Mouse (Mus musculus) liver, postnatal 0 days (tissue): ENCODE results near the gene N4bp2. TPM values are rescaled to one million over a fixed set of nuclear protein-coding genes. Genes with fewer than 3 reads are reported as not detected.

Experiments used
- ATAC-seq: fragments of 200-750 bp; cut with Nextera tagmentation; 2 replicates; pipeline ENCODE4 v1.8.0; 2017; ENCODE audit warnings: mild to moderate bottlenecking, moderate library complexity
- DNase-seq: peaks from one replicate; pipeline ENCODE4 v3.0.0-alpha.2; 2016
- H3K27ac ChIP-seq: fragments of 300-500 bp; sonication (generic); 2 replicates; pipeline ENCODE4 v1.5.1; 2014; ENCODE audit warnings: antibody characterized with exemption, moderate library complexity, mild to moderate bottlenecking, low read depth
- H3K27me3 ChIP-seq: fragments of 300-500 bp; sonication (generic); 2 replicates; pipeline ENCODE4 v1.6.1; 2014; ENCODE audit warnings: low read length, control low read depth, mixed read lengths; ENCODE audit not compliant: insufficient read depth
- H3K36me3 ChIP-seq: fragments of 300-500 bp; sonication (generic); replicated peaks from 2 replicates; pipeline ENCODE4 v1.6.1; 2014; ENCODE audit warnings: mild to moderate bottlenecking, control low read depth, low read length, moderate library complexity, mixed read lengths; ENCODE audit not compliant: insufficient read depth
- H3K4me1 ChIP-seq: fragments of 300-500 bp; sonication (generic); 2 replicates; pipeline ENCODE4 v1.6.1; 2014; ENCODE audit warnings: antibody characterized with exemption, mild to moderate bottlenecking, control low read depth; ENCODE audit not compliant: insufficient read depth
- H3K4me2 ChIP-seq: fragments of 300-500 bp; sonication (generic); 2 replicates; pipeline ENCODE4 v1.6.1; 2014; ENCODE audit warnings: low read depth, mild to moderate bottlenecking, low read length, moderate library complexity, mixed read lengths
- H3K4me3 ChIP-seq: fragments of 300-500 bp; sonication (generic); 2 replicates; pipeline ENCODE4 v1.5.1; 2014; ENCODE audit warnings: low read depth, low read length
- H3K9ac ChIP-seq: fragments of 300-500 bp; sonication (generic); replicated peaks from 2 replicates; pipeline ENCODE4 v1.6.1; 2014; ENCODE audit warnings: mild to moderate bottlenecking, moderate library complexity
- H3K9me3 ChIP-seq: fragments of 300-500 bp; sonication (generic); 2 replicates; pipeline ENCODE4 v1.6.1; 2016; ENCODE audit warnings: mild to moderate bottlenecking, control low read depth, low read length, mixed read lengths
- CTCF ChIP-seq: sonication (generic); IDR thresholded peaks from 2 replicates; pipeline ENCODE4 v1.5.1; 2016; ENCODE audit warnings: antibody characterized with exemption, low read depth
- EP300 ChIP-seq: IDR thresholded peaks from 2 replicates; pipeline ENCODE4 v1.6.1; 2016; ENCODE audit warnings: antibody characterized with exemption, low read depth, mild to moderate bottlenecking
- WGBS: fragments of 180-500 bp; shearing (Covaris S2); extraction: QIAGEN DNeasy Blood & Tissue Kit; methylation state at CpG from one replicate; pipeline ENCODE4 v1.1.7; 2014; ENCODE audit not compliant: insufficient replicate concordance; 5-methylcytosine and 5-hydroxymethylcytosine counted together
- polyA plus RNA-seq: library from polyadenylated mRNA; unstranded; fragments of >200 nt; fragmentation: Nextera tagmentation; extraction: Ambion mirVana; gene quantifications from 2 replicates; pipeline ENCODE4 v1.2.1, GENCODE M21; 2015

N4bp2 gene
- polyA plus RNA-seq, 1 experiment from 2014 or later, result 5.1 TPM

DNA sequence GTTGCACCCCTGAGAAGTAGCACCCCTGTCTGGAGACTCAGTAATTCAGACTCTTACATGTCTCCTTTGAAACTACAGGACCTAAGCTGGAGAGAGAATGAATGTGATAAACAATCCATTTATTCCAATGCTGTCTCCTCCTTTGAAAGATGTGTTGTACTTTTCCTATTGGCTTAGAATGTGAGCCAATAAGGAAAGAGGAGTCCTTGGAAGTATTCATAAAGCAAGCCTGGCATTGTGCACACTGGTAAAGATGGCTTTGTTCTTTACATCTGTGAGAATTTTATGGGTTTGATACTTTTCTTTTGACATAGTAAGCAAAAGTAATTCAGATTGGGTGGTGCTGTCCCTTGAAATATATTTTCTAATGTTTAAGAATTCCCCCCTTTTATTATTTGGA lies 1.4 kb upstream of the N4bp2 start:
- Histone ChIP-seq H3K4me2 (no peak overlapping the region), H3K9me3 (no peaks in the 10 kb centered on the region), H3K9ac (no peak overlapping the region), H3K27ac (no peak overlapping the region), H3K4me1 (peaks cover 11% of the 10 kb centered on the region), H3K4me3 (no peak overlapping the region), H3K36me3 (no peaks in the 10 kb centered on the region), H3K27me3 (no peaks in the 10 kb centered on the region)
- no peak for DNase-seq
- no peak for TF ChIP-seq EP300
- TF ChIP-seq CTCF, result no peak
- no peak for ATAC-seq

DNA sequence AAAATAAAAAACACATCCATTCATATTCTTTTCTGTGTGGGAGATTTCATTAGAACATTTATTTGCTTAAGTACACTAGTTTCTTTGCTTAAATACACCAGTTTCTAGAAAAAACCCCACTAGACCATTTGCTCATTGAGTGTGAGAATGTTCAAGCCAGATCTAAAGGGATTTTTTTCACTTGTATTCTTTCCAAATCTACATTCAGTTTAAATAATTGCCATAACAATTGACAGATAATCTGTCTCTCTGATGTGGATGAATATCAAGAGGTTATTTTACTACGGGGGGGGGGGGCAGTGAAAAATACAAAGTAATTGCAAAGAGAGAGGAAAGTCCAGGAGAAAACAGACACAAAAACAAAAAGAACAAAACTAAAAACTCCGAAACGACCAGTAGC lies 635 bp upstream of the N4bp2 start:
- Histone ChIP-seq H3K4me1 (peaks cover 11% of the 10 kb centered on the region), H3K4me3 (peak overlapping the region; percentile 97), H3K27ac (peak overlapping the region; percentile 100), H3K27me3 (no peaks in the 10 kb centered on the region), H3K4me2 (peak overlapping the region; percentile 79), H3K36me3 (no peaks in the 10 kb centered on the region), H3K9me3 (no peaks in the 10 kb centered on the region), H3K9ac (peak overlapping the region; percentile 100)
- DNase-seq (no peak), ATAC-seq (no peak)
- TF ChIP-seq CTCF (no peak), EP300 (no peak)
- 6% methylated on average over 3 of the region's 3 CpGs for WGBS

- Histone ChIP-seq H3K27ac (peak overlapping the region; percentile 100), H3K4me3 (peak overlapping the region; percentile 97), H3K9ac (peak overlapping the region; percentile 100), H3K4me2 (peak overlapping the region; percentile 79), H3K4me1 (peaks cover 11% of the 10 kb centered on the region), H3K9me3 (no peaks in the 10 kb centered on the region), H3K27me3 (no peaks in the 10 kb centered on the region), H3K36me3 (no peaks in the 10 kb centered on the region; the same call in 1 of the 2 replicates)
- no peak for TF ChIP-seq EP300
- TF ChIP-seq CTCF, result peak; percentile 67
- peak; percentile 90 for DNase-seq
- ATAC-seq, result peak; percentile 78
- WGBS, result 2% methylated on average over 67 of the region's 121 CpGs
Measured at GRCm38 (mm10) chr5:65763916-65764785, 830 bp downstream of the N4bp2 start.

- TF ChIP-seq CTCF, result no peak
- no peak for TF ChIP-seq EP300
- DNase-seq (peak; percentile 86), ATAC-seq (peak; percentile 78)
- Histone ChIP-seq H3K4me1 (peaks cover 11% of the 10 kb centered on the region), H3K27ac (peak overlapping the region; percentile 100), H3K36me3 (no peaks in the 10 kb centered on the region; the same call in 1 of the 2 replicates), H3K9ac (peak overlapping the region; percentile 100), H3K4me2 (peak overlapping the region; percentile 79), H3K27me3 (no peaks in the 10 kb centered on the region), H3K4me3 (peak overlapping the region; percentile 97), H3K9me3 (no peaks in the 10 kb centered on the region)
- 5% methylated on average over 36 of the region's 36 CpGs for WGBS
Measured at GRCm38 (mm10) chr5:65764786-65765634, 1.7 kb downstream of the N4bp2 start.

DNA sequence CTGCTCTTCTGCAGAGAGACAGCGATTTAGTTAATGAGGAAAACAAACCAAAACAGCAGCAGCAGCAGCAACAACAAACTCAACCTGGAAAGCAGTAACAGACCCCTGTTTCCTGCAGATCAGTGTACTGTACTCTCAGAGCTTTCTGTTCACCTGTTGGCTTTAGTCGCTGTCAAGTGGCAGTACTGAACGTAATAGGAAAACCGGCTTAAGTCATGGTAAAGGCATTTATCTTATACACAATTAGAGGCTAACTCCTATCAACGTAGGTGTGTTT lies 2.3 kb downstream of the N4bp2 start:
- Histone ChIP-seq H3K27ac (no peak overlapping the region), H3K4me2 (peak overlapping the region; percentile 79), H3K36me3 (no peaks in the 10 kb centered on the region; the same call in 1 of the 2 replicates), H3K4me1 (peaks cover 10% of the 10 kb centered on the region), H3K27me3 (no peaks in the 10 kb centered on the region), H3K9me3 (no peaks in the 10 kb centered on the region), H3K9ac (no peak overlapping the region), H3K4me3 (peak overlapping the region; percentile 97)
- TF ChIP-seq CTCF (no peak), EP300 (no peak)
- no peak for DNase-seq
- 61% methylated on average over 5 of the region's 5 CpGs for WGBS
- no peak for ATAC-seq

- 0 out of 2 replicates have a peak, but pooled peaks cover 2% of the 10 kb centered on the region for H3K4me1 ChIP-seq
- 80% methylated on average over 5 of the region's 5 CpGs for WGBS
- no peaks in the 10 kb centered on the region for H3K9me3 ChIP-seq
- DNase-seq (no peak), ATAC-seq (no peak)
- H3K4me2 ChIP-seq, result no peak overlapping the region
- no peaks in the 10 kb centered on the region; the same call in 1 of the 2 replicates for H3K36me3 ChIP-seq
- H3K27me3 ChIP-seq, result no peaks in the 10 kb centered on the region
- H3K27ac ChIP-seq, result no peak overlapping the region
- no peak overlapping the region for H3K4me3 ChIP-seq
- TF ChIP-seq EP300 (no peak), CTCF (no peak)
- H3K9ac ChIP-seq, result no peak overlapping the region
Measured at GRCm38 (mm10) chr5:65768007-65768406, 4.7 kb downstream of the N4bp2 start.
